Mouse (Mus musculus) MEL (cell line): ENCODE measurements at regions not wholly inside any gene's neighbourhood (a gene's known extent, or its start where the extent isn't known, plus 50 kb on each side); places are given as distances from the start of the nearest gene placed in this dataset.

ENCODE experiments used
- DNase-seq: peaks from one replicate; pipeline ENCODE4 v3.0.0; 2011; ENCODE audit warnings: low read depth, low spot score
- H3K27ac ChIP-seq: 2 replicates; pipeline ENCODE4 v1.5.1; 2012; ENCODE audit warnings: low read depth, mild to moderate bottlenecking, control low read depth, low read length, moderate library complexity; ENCODE audit not compliant: control insufficient read depth
- H3K27me3 ChIP-seq, 2 experiments: fragments of 150-350 bp in 1 of 2; sonication (generic) in 1 of 2; 2 replicates each; pipeline ENCODE4 v1.6.1; 2012; ENCODE audit warnings: low read length in 2 of 2, mild to moderate bottlenecking in 2 of 2, improper control_type of control experiment in 1 of 2, moderate library complexity in 1 of 2; ENCODE audit not compliant: insufficient read depth in 2 of 2, control insufficient read depth in 1 of 2
- H3K36me3 ChIP-seq, 2 experiments: 2 replicates each; pipeline ENCODE4 v1.6.1; 2012 to 2014; ENCODE audit warnings: low read length in 2 of 2, improper control_type of control experiment in 1 of 2, inconsistent platforms in 1 of 2, mild to moderate bottlenecking in 1 of 2; ENCODE audit not compliant: insufficient read depth in 2 of 2, control insufficient read depth in 1 of 2
- H3K4me1 ChIP-seq, 2 experiments: fragments of 150-350 bp in 1 of 2; sonication (generic) in 1 of 2; 2 replicates each; pipeline ENCODE4 v1.6.1; 2012; ENCODE audit warnings: low read length in 2 of 2, improper control_type of control experiment in 1 of 2, mild to moderate bottlenecking in 1 of 2; ENCODE audit not compliant: insufficient read depth in 2 of 2, control insufficient read depth in 1 of 2
- H3K4me3 ChIP-seq, 2 experiments: fragments of 150-350 bp in 1 of 2; sonication (generic) in 1 of 2; 2 replicates each; pipeline ENCODE4 v1.5.1; 2012; ENCODE audit warnings: low read depth in 2 of 2, low read length in 2 of 2, mild to moderate bottlenecking in 2 of 2, moderate library complexity in 2 of 2, control low read depth in 1 of 2, improper control_type of control experiment in 1 of 2; ENCODE audit not compliant: control insufficient read depth in 1 of 2, insufficient read depth in 1 of 2
- H3K79me2 ChIP-seq: 2 replicates; pipeline ENCODE4 v1.6.1; 2012; ENCODE audit warnings: mild to moderate bottlenecking, low read length, moderate library complexity; ENCODE audit not compliant: control insufficient read depth, poor library complexity, insufficient read depth
- H3K9ac ChIP-seq: 2 replicates; pipeline ENCODE4 v1.6.1; 2012; ENCODE audit warnings: low read depth, mild to moderate bottlenecking, control low read depth, low read length, moderate library complexity; ENCODE audit not compliant: control insufficient read depth, poor library complexity, severe bottlenecking
- H3K9me3 ChIP-seq: fragments of 150-350 bp; sonication (generic); replicated peaks from 2 replicates; pipeline ENCODE4 v1.6.1; 2012; ENCODE audit warnings: mild to moderate bottlenecking, low read length, improper control_type of control experiment, moderate library complexity; ENCODE audit not compliant: insufficient read depth
- BHLHE40 ChIP-seq: IDR thresholded peaks from 2 replicates; pipeline ENCODE4 v1.6.1; 2012; ENCODE audit warnings: low read depth, mild to moderate bottlenecking, inconsistent platforms, low read length, improper control_type of control experiment, borderline replicate concordance
- CHD1 ChIP-seq: IDR thresholded peaks from 2 replicates; pipeline ENCODE4 v1.6.1; 2012; ENCODE audit warnings: low read depth, mild to moderate bottlenecking, inconsistent platforms, low read length, improper control_type of control experiment
- CTCF ChIP-seq, 3 experiments: IDR thresholded peaks in 2 of 3; conservative IDR thresholded peaks in 1 of 3; 2 replicates each; pipeline ENCODE4 v1.5.1; 2011 to 2012; ENCODE audit warnings: low read length in 3 of 3, low read depth in 2 of 3, mild to moderate bottlenecking in 2 of 3, improper control_type of control experiment in 1 of 3, inconsistent platforms in 1 of 3, mixed read lengths in 1 of 3, moderate library complexity in 1 of 3; ENCODE audit not compliant: control insufficient read depth in 1 of 3, insufficient read depth in 1 of 3, poor library complexity in 1 of 3, severe bottlenecking in 1 of 3
- ELF1 ChIP-seq: IDR thresholded peaks from 2 replicates; pipeline ENCODE4 v1.6.1; 2014; ENCODE audit warnings: low read depth, mild to moderate bottlenecking, inconsistent platforms, low read length, improper control_type of control experiment, moderate library complexity
- EP300 ChIP-seq, 2 experiments: IDR thresholded peaks; 2 replicates each; pipeline ENCODE4 v1.6.1; 2011; ENCODE audit warnings: improper control_type of control experiment in 2 of 2, low read length in 2 of 2, low read depth in 1 of 2, mild to moderate bottlenecking in 1 of 2
- GABPA ChIP-seq: IDR thresholded peaks from 2 replicates; pipeline ENCODE4 v1.6.1; 2012; ENCODE audit warnings: low read depth, mild to moderate bottlenecking, inconsistent platforms, low read length, improper control_type of control experiment, moderate library complexity
- JUND ChIP-seq: IDR thresholded peaks from 2 replicates; pipeline ENCODE4 v1.6.1; 2011; ENCODE audit warnings: low read depth, mild to moderate bottlenecking, improper control_type of control experiment, low read length
- MAFK ChIP-seq: IDR thresholded peaks from 2 replicates; pipeline ENCODE4 v1.6.1; 2011; ENCODE audit warnings: low read depth, mild to moderate bottlenecking, low read length, improper control_type of control experiment, borderline replicate concordance
- MAZ ChIP-seq: IDR thresholded peaks from 2 replicates; pipeline ENCODE4 v1.6.1; 2012; ENCODE audit warnings: low read depth, mild to moderate bottlenecking, inconsistent platforms, low read length, improper control_type of control experiment
- MXI1 ChIP-seq: IDR thresholded peaks from 2 replicates; pipeline ENCODE4 v1.6.1; 2011; ENCODE audit warnings: mild to moderate bottlenecking, low read depth, low read length, improper control_type of control experiment
- POLR2AphosphoS5 ChIP-seq: IDR thresholded peaks from 2 replicates; pipeline ENCODE4 v1.6.1; 2012; ENCODE audit warnings: low read depth, borderline replicate concordance, mild to moderate bottlenecking, inconsistent platforms, low read length, moderate library complexity, mixed read lengths
- RAD21 ChIP-seq: IDR thresholded peaks from 2 replicates; pipeline ENCODE4 v1.6.1; 2011; ENCODE audit warnings: mild to moderate bottlenecking, low read depth, low read length, improper control_type of control experiment
- RCOR1 ChIP-seq: IDR thresholded peaks from 2 replicates; pipeline ENCODE4 v1.6.1; 2012; ENCODE audit warnings: low read depth, mild to moderate bottlenecking, inconsistent platforms, low read length, improper control_type of control experiment
- SMC3 ChIP-seq: IDR thresholded peaks from 2 replicates; pipeline ENCODE4 v1.6.1; 2011; ENCODE audit warnings: low read depth, low read length, improper control_type of control experiment
- TAL1 ChIP-seq: IDR thresholded peaks from 2 replicates; pipeline ENCODE4 v1.6.1; 2012; ENCODE audit warnings: mild to moderate bottlenecking, inconsistent platforms, low read length, moderate library complexity, mixed read lengths
- TBP ChIP-seq: IDR thresholded peaks from 2 replicates; pipeline ENCODE4 v1.8.0; 2011; ENCODE audit warnings: low read depth, low read length, improper control_type of control experiment
- TCF12 ChIP-seq: IDR thresholded peaks from 2 replicates; pipeline ENCODE4 v1.6.1; 2014; ENCODE audit warnings: low read depth, mild to moderate bottlenecking, inconsistent platforms, low read length, improper control_type of control experiment, moderate library complexity
- UBTF ChIP-seq: IDR thresholded peaks from 2 replicates; pipeline ENCODE4 v1.6.1; 2012; ENCODE audit warnings: low read depth, mild to moderate bottlenecking, inconsistent platforms, low read length, improper control_type of control experiment, moderate library complexity, borderline replicate concordance; ENCODE audit not compliant: insufficient read depth
- ZMIZ1 ChIP-seq: IDR thresholded peaks from 2 replicates; pipeline ENCODE4 v1.6.1; 2012; ENCODE audit warnings: low read depth, mild to moderate bottlenecking, inconsistent platforms, low read length, improper control_type of control experiment, moderate library complexity
- ZNF384 ChIP-seq: IDR thresholded peaks from 2 replicates; pipeline ENCODE4 v1.6.1; 2012; ENCODE audit warnings: low read depth, mild to moderate bottlenecking, inconsistent platforms, low read length, improper control_type of control experiment

DNA sequence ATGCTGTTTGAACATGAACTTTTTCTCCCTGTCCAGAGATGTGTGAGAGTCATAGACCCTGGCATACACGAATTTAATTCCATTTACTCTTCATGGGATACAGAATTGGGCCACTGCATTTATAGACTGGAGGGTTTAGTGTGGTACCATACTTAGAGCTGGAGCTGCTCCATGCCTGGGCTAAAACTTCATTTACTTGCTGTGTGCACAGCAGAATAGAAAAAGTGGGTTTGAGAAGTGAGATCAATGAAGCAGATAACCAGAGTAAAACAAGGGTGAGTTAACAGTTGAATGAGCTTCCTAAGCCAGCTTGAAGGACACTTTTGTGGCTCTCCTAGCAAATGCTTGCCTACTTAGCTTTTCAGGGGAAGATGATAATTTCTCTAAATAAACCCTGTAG, 1299.2 kb upstream of the Lrrc6 start:
- Histone ChIP-seq H3K9ac (no peak overlapping the region), H3K36me3 (no peaks in the 10 kb centered on the region), H3K9me3 (no peaks in the 10 kb centered on the region), H3K27me3 (no peaks in the 10 kb centered on the region), H3K27ac (no peak overlapping the region), H3K79me2 (no peaks in the 10 kb centered on the region), H3K4me1 (no peaks in the 10 kb centered on the region), H3K4me3 (no peak overlapping the region)
- no peak for TF ChIP-seq CHD1
- no peak for TF ChIP-seq ZNF384
- no peak for TF ChIP-seq CTCF (IDR thresholded peaks at IDR 0.05 in 2 of 3, conservative IDR thresholded peaks at IDR 0.05 in 1 of 3; ENCODE audit: control insufficient read depth in 1 of 3, insufficient read depth in 1 of 3, low read depth in 2 of 3, low read length in 3 of 3, poor library complexity in 1 of 3, severe bottlenecking in 1 of 3)
- TF ChIP-seq ZMIZ1, result no peak
- TF ChIP-seq RAD21, result no peak
- TF ChIP-seq EP300 (IDR thresholded peaks at IDR 0.05; ENCODE audit: low read depth in 1 of 2, low read length in 2 of 2), result no peak
- TF ChIP-seq UBTF, result no peak
- no peak for TF ChIP-seq GABPA
- TF ChIP-seq SMC3, result no peak
- TF ChIP-seq BHLHE40, result no peak
- no peak for TF ChIP-seq MAZ
- no peak for TF ChIP-seq MXI1
- no peak for TF ChIP-seq TBP
- no peak for DNase-seq

DNA sequence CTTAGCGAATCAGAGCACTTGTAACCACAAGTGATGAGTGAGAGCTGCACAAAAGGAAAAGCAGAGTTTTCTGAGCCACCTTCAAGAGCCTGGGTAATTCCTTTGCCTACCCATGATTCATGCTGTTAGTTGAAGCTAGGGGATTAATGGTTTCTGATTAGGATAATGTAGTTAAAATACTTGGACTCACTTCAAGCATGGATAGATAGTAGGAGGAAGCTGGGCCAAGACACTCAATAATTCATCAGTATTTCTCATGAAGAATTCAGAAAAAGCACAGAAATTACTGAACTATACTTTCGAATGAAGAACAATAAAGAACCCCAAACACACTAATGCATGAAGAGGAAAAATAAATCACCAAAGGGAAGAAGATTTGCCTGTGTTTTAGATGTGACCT, 1294.9 kb upstream of the Lrrc6 start:
- DNase-seq, result no peak
- Histone ChIP-seq H3K27ac (no peak overlapping the region), H3K36me3 (no peaks in the 10 kb centered on the region), H3K79me2 (no peaks in the 10 kb centered on the region), H3K4me1 (no peaks in the 10 kb centered on the region), H3K27me3 (no peaks in the 10 kb centered on the region), H3K4me3 (no peak overlapping the region), H3K9ac (no peak overlapping the region), H3K9me3 (no peaks in the 10 kb centered on the region)
- TF ChIP-seq MAFK (no peak), RAD21 (no peak), ZNF384 (no peak), TCF12 (no peak), UBTF (no peak), JUND (no peak), RCOR1 (no peak), POLR2AphosphoS5 (no peak), ELF1 (no peak), SMC3 (no peak), TAL1 (no peak), BHLHE40 (no peak), MAZ (no peak)
